Mouse (Mus musculus): Measurements from ENCODE around the gene Pp2d1.

DNA sequence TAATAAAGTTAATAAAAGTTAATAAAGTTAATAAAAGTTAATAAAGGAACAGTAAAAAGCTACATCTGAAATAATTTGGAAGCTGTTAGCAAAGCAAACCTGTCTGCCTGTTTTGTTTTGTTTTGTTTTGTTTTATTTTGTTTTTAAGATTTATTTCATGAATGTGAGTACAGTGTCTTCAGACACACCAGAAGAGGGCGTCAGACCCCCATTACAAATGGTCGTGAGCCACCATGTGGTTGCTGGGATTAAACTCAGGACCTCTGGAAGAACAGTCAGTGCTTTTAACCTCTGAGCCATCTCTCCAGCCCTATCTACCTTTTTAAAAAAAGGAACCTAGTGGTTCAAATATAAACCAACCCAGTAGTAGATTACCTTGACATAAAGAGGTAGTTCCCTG, 8.1 kb downstream of the Pp2d1 start:
- TF ChIP-seq CTCF (IDR thresholded peaks at IDR 0.05; ENCODE audit: low read depth, low read length) (no peak), POLR2A (IDR thresholded peaks at IDR 0.05; ENCODE audit: borderline replicate concordance, low read depth, low read length) (no peak)
